Mouse (Mus musculus): Measurements from ENCODE around the gene Ercc6.

DNA sequence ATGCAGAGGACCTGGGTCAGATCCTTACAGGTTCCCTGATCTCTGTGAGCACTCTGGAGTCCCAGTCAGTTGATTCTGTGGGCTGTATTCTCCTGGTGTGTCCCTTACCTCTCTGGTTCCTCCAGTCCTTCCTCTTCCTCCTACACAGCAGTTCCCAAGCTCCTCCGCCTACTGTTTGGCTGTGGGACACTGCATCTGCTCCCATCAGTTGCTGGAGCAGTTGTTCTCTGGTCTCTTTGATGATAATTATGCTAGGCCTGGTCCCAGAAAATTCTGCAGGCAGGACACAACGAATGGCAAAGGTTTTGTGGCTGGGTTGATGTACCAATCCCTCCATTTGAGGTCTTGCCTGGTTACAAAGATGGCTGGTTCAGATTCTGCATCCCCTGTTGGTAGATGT is 12.0 kb upstream of the Ercc6 start:
- no peak for TF ChIP-seq POLR2A (IDR thresholded peaks at IDR 0.05; ENCODE audit: low read depth, low read length)
- no peak for TF ChIP-seq CTCF (IDR thresholded peaks at IDR 0.05; ENCODE audit: extremely low read depth, insufficient read depth, insufficient read length, insufficient replicate concordance)

All from spleen, adult 2 months (tissue).